Comparison of ENCODE assay signal across 8 mouse cellular contexts in genomic region chr15:85131275-85132192, GRCm38 (mm10). TPM values are rescaled to one million over a fixed set of nuclear protein-coding genes. Genes with fewer than 3 reads are reported as not detected.
DNase-seq lines count a peak whose midpoint lies in the region; ATAC-seq lines count a peak whose summit lies in the region.

Smc1b (minus strand) TSS chr15:85131964.
Ribc2 (plus strand) TSS chr15:85132078.

- H3K27ac ChIP-seq in midbrain, embryonic 12.5 days (replicated peaks) = no peak within 1 kb of the TSS
- no peak within 1 kb of the TSS for H3K27ac ChIP-seq in stomach, embryonic 14.5 days (ENCODE audit: low read length)

- H3K9me3 ChIP-seq in midbrain, embryonic 12.5 days = peaks cover 5% of the 10 kb centered on the region; the same call in 1 of the 2 replicates
- H3K9me3 ChIP-seq in stomach, embryonic 14.5 days (ENCODE audit: control insufficient read depth, low read depth, low read length) = no peaks in the 10 kb centered on the region

- 34% methylated on average over 56 of the region's 58 CpGs for WGBS in midbrain, embryonic 12.5 days
- WGBS in stomach, embryonic 14.5 days = 29% methylated on average over 55 of the region's 58 CpGs

- H3K4me2 ChIP-seq in midbrain, embryonic 12.5 days (replicated peaks) = peak within 1 kb of the TSS; percentile 54
- H3K4me2 ChIP-seq in stomach, embryonic 14.5 days (replicated peaks; ENCODE audit: low read depth, low read length) = peak within 1 kb of the TSS; percentile 41

- peak; percentile 38; the same call in 1 of the 2 replicates for ATAC-seq in midbrain, embryonic 12.5 days (ENCODE audit: low FRiP score, low read depth)
- no peak for ATAC-seq in stomach, embryonic 14.5 days (ENCODE audit: insufficient number of reproducible peaks, insufficient read depth, low FRiP score, low read depth)
- ATAC-seq in megakaryocyte-erythroid progenitor cell, adult 5-6 weeks (replicated peaks; ENCODE audit: low FRiP score, low TSS enrichment, poor library complexity, severe bottlenecking) = no peak

- H3K27me3 ChIP-seq in midbrain, embryonic 12.5 days = peaks cover 23% of the 10 kb centered on the region
- no peaks in the 10 kb centered on the region for H3K27me3 ChIP-seq in stomach, embryonic 14.5 days (ENCODE audit: control insufficient read depth, insufficient read depth, low read length)

- no peak within 1 kb of the TSS for H3K9ac ChIP-seq in midbrain, embryonic 12.5 days (replicated peaks)
- no peak within 1 kb of the TSS for H3K9ac ChIP-seq in stomach, embryonic 14.5 days (replicated peaks; ENCODE audit: low read depth, low read length)

- peaks cover 9% of the 10 kb centered on the region; the same call in 1 of the 2 replicates for H3K4me1 ChIP-seq in midbrain, embryonic 12.5 days
- no peaks in the 10 kb centered on the region for H3K4me1 ChIP-seq in stomach, embryonic 14.5 days (ENCODE audit: control insufficient read depth, insufficient read depth, low read length)

- no peaks in the 10 kb centered on the region for H3K36me3 ChIP-seq in midbrain, embryonic 12.5 days
- H3K36me3 ChIP-seq in stomach, embryonic 14.5 days (ENCODE audit: control insufficient read depth, insufficient read depth, low read length) = no peaks in the 10 kb centered on the region

- peak; percentile 57 to 70 for DNase-seq in adrenal gland, postnatal 36 days
- peak; percentile 76 for DNase-seq in embryo, embryonic 11.5 days (ENCODE audit: low read depth, low spot score)
- peak; percentile 34 to 37 for DNase-seq in heart, adult 18-20 months
- DNase-seq in kidney, adult 18-20 months = peak; percentile 52
- DNase-seq in left cerebral cortex, postnatal 36 days (ENCODE audit: low spot score in 2 of 2) = peak; percentile 73 to 82

- peak within 1 kb of the TSS; percentile 32 for H3K4me3 ChIP-seq in midbrain, embryonic 12.5 days
- peak within 1 kb of the TSS; percentile 18 for H3K4me3 ChIP-seq in stomach, embryonic 14.5 days (ENCODE audit: low read depth, low read length)

- intact Hi-C loops in left cerebral cortex, postnatal 36 days (cut with DNase I) = no loop called here

RNA-seq across cellular contexts. Expression of gene Smc1b, which starts in this region (rescaled TPM):
- total RNA-seq in adrenal gland, postnatal 36 days (2021) = under 1 TPM in 1 of 2 experiments, not detected in 1; 0.40 TPM
- total RNA-seq in heart, adult 18-20 months (2021) = not detected
- total RNA-seq in left cerebral cortex, postnatal 36 days (2021) = not detected
- polyA plus RNA-seq in midbrain, embryonic 12.5 days (2016; fragmentation: Nextera tagmentation; extraction: Ambion mirVana) = 0.11 and 0.12 TPM in 2 replicates
- polyA plus RNA-seq in stomach, embryonic 14.5 days (2014; fragmentation: Nextera tagmentation; extraction: Ambion mirVana) = 0.19 and 0.25 TPM in 2 replicates
- not detected in 2 replicates for total RNA-seq in megakaryocyte-erythroid progenitor cell, adult 5-6 weeks (2014; fragmentation: Nextera tagmentation)
- total RNA-seq in megakaryocyte-erythroid progenitor cell, adult 5-6 weeks (2017) = not detected in 2 replicates

RNA-seq across cellular contexts. Expression of gene Ribc2, which starts in this region (rescaled TPM):
- total RNA-seq in adrenal gland, postnatal 36 days (2021) = not detected
- not detected for total RNA-seq in heart, adult 18-20 months (2021)
- total RNA-seq in left cerebral cortex, postnatal 36 days (2021) = not detected
- polyA plus RNA-seq in midbrain, embryonic 12.5 days (2016; fragmentation: Nextera tagmentation; extraction: Ambion mirVana) = 0.69 and 0.98 TPM in 2 replicates
- polyA plus RNA-seq in stomach, embryonic 14.5 days (2014; fragmentation: Nextera tagmentation; extraction: Ambion mirVana) = 0.42 and 0.49 TPM in 2 replicates
- not detected in 2 replicates for total RNA-seq in megakaryocyte-erythroid progenitor cell, adult 5-6 weeks (2014; fragmentation: Nextera tagmentation)
- total RNA-seq in megakaryocyte-erythroid progenitor cell, adult 5-6 weeks (2017) = not detected in 2 replicates

Comparison
In these comparisons a context has a peak if more than half of its experiments do, and no peak if none do; other contexts are left out.
1. Peak in DNase-seq in adrenal gland, postnatal 36 days; RNA of the genes that start here not detected or under 1 TPM.
2. Peak in DNase-seq in heart, adult 18-20 months; RNA of the genes that start here not detected or under 1 TPM.
3. Peak in DNase-seq in left cerebral cortex, postnatal 36 days; RNA of the genes that start here not detected or under 1 TPM.
4. Peak in ATAC-seq, H3K4me3 ChIP-seq and H3K4me2 ChIP-seq in midbrain, embryonic 12.5 days; RNA of the genes that start here not detected or under 1 TPM.